Comparison of ENCODE assay signal across 15 mouse cellular contexts in the genomic region with DNA sequence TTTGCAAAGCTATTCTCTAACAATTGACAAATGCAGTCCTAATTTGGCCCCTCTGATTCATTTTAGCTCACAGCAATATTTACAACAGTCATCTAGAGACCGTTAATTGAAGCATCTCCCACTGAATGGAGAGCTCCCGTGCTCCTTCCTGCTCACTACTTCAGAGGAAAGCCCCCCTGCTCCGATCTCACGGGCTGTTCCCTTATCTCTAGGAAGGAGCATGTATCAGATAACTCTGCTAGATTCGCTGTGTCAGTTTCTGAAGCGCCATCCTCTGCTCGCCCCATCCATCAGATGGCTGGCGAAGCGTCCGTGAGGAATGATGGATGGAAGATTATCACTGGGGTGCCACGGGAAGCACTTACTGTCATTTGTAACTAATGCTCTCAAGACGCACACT.
DNase-seq lines count a peak whose midpoint lies in the region; ATAC-seq lines count a peak whose summit lies in the region.
"Had no signal": no experiment of that assay in that cellular context is flagged by ENCODE, and none has a peak within 500 bp of the region (broad histone marks: within the 10 kb centered on the region; RNA-seq: fewer than 3 reads in every experiment).

No protein-coding gene starts in this region.

- no peak overlapping the region for H3K9ac ChIP-seq in heart, embryonic 11.5 days (ENCODE audit: low read depth, low read length)
- H3K9ac ChIP-seq in heart, embryonic 12.5 days = no peak overlapping the region
- peak overlapping the region; percentile 26; the same call in 1 of the 2 replicates for H3K9ac ChIP-seq in neural tube, embryonic 13.5 days
- H3K9ac ChIP-seq in hindbrain, embryonic 16.5 days (ENCODE audit: low read depth, low read length) = no peak overlapping the region

- no peaks in the 10 kb centered on the region for H3K36me3 ChIP-seq in heart, embryonic 11.5 days (ENCODE audit: control insufficient read depth, insufficient read depth, low read length)
- H3K36me3 ChIP-seq in heart, embryonic 12.5 days = no peaks in the 10 kb centered on the region
- no peaks in the 10 kb centered on the region for H3K36me3 ChIP-seq in neural tube, embryonic 13.5 days
- H3K36me3 ChIP-seq in hindbrain, embryonic 16.5 days (ENCODE audit: control insufficient read depth, insufficient read depth, low read length) = no peaks in the 10 kb centered on the region

- 21% methylated on average over 12 of the region's 12 CpGs for WGBS in heart, embryonic 11.5 days (ENCODE audit: insufficient replicate concordance)
- 24% methylated on average over 12 of the region's 12 CpGs for WGBS in heart, embryonic 12.5 days
- 42% methylated on average over 12 of the region's 12 CpGs for WGBS in neural tube, embryonic 13.5 days
- WGBS in hindbrain, embryonic 16.5 days = 36% methylated on average over 12 of the region's 12 CpGs

- ATAC-seq in heart, embryonic 11.5 days (replicated peaks; ENCODE audit: insufficient number of reproducible peaks, low FRiP score, low TSS enrichment) = no peak
- ATAC-seq in heart, embryonic 12.5 days (ENCODE audit: insufficient number of reproducible peaks, low FRiP score) = no peak
- peak; percentile 56; the same call in 1 of the 2 replicates for ATAC-seq in neural tube, embryonic 13.5 days (ENCODE audit: low read depth)
- ATAC-seq in hindbrain, embryonic 16.5 days = peak; percentile 64; the same call in 1 of the 2 replicates

- peak overlapping the region; percentile 24 for H3K4me2 ChIP-seq in heart, embryonic 11.5 days
- no peak overlapping the region for H3K4me2 ChIP-seq in heart, embryonic 12.5 days
- peak overlapping the region; percentile 34 for H3K4me2 ChIP-seq in neural tube, embryonic 13.5 days
- H3K4me2 ChIP-seq in hindbrain, embryonic 16.5 days (ENCODE audit: low read length) = peak overlapping the region; percentile 42

- no peak for DNase-seq in neural tube, embryonic 10.5 days (ENCODE audit: extremely low spot score, low spot score)
- DNase-seq in Muller cell, postnatal 12 days (ENCODE audit: inconsistent ontology term) = no peak
- DNase-seq in cerebellum, postnatal 4 days (ENCODE audit: low spot score in 2 of 2) = no peak
- DNase-seq: adrenal gland, adult 8-10 months; cerebellum, adult 9-11 months; gastrocnemius, postnatal 25 days; heart, postnatal 10 days; kidney, postnatal 36 days; lung, adult 18-20 months; lung, postnatal 14 days had no signal

- H3K9me3 ChIP-seq in heart, embryonic 11.5 days (replicated peaks; ENCODE audit: control insufficient read depth, low read length) = no peaks in the 10 kb centered on the region
- no peaks in the 10 kb centered on the region for H3K9me3 ChIP-seq in heart, embryonic 12.5 days (replicated peaks)
- no peaks in the 10 kb centered on the region for H3K9me3 ChIP-seq in neural tube, embryonic 13.5 days
- no peaks in the 10 kb centered on the region for H3K9me3 ChIP-seq in hindbrain, embryonic 16.5 days (ENCODE audit: control insufficient read depth, low read length)
- H3K9me3 ChIP-seq: forebrain, embryonic 10.5 days had no signal

- no peak overlapping the region for H3K4me3 ChIP-seq in heart, embryonic 11.5 days (ENCODE audit: low read depth, low read length)
- no peak overlapping the region for H3K4me3 ChIP-seq in heart, embryonic 12.5 days
- H3K4me3 ChIP-seq in neural tube, embryonic 13.5 days = no peak overlapping the region
- no peak overlapping the region for H3K4me3 ChIP-seq in hindbrain, embryonic 16.5 days (ENCODE audit: low read length)
- H3K4me3 ChIP-seq: forebrain, embryonic 10.5 days had no signal

- no peak overlapping the region for H3K27ac ChIP-seq in heart, embryonic 11.5 days (ENCODE audit: low read depth, low read length)
- H3K27ac ChIP-seq in heart, embryonic 12.5 days (ENCODE audit: poor library complexity, severe bottlenecking) = no peak overlapping the region
- no peak overlapping the region; the same call in 1 of the 2 replicates for H3K27ac ChIP-seq in neural tube, embryonic 13.5 days (replicated peaks)
- no peak overlapping the region for H3K27ac ChIP-seq in hindbrain, embryonic 16.5 days (ENCODE audit: low read depth, low read length)
- H3K27ac ChIP-seq: forebrain, embryonic 10.5 days had no signal

- peaks cover 11% of the 10 kb centered on the region; the same call in 1 of the 2 replicates for H3K27me3 ChIP-seq in heart, embryonic 11.5 days (ENCODE audit: control insufficient read depth, insufficient read depth, low read length)
- H3K27me3 ChIP-seq in heart, embryonic 12.5 days (replicated peaks) = peaks cover 34% of the 10 kb centered on the region
- H3K27me3 ChIP-seq in neural tube, embryonic 13.5 days = no peaks in the 10 kb centered on the region
- H3K27me3 ChIP-seq in hindbrain, embryonic 16.5 days (replicated peaks; ENCODE audit: control insufficient read depth, insufficient read depth, low read length) = no peaks in the 10 kb centered on the region

- no peaks in the 10 kb centered on the region for H3K4me1 ChIP-seq in heart, embryonic 11.5 days (ENCODE audit: control insufficient read depth, insufficient read depth, low read length)
- H3K4me1 ChIP-seq in heart, embryonic 12.5 days (replicated peaks) = no peaks in the 10 kb centered on the region
- H3K4me1 ChIP-seq in neural tube, embryonic 13.5 days (replicated peaks) = peaks cover 20% of the 10 kb centered on the region
- H3K4me1 ChIP-seq in hindbrain, embryonic 16.5 days (ENCODE audit: control insufficient read depth, insufficient read depth, low read depth, low read length) = peaks cover 4% of the 10 kb centered on the region

Comparison
In these comparisons a context has a peak if more than half of its experiments do, and no peak if none do; other contexts are left out.
1. ATAC-seq: peak in neural tube, embryonic 13.5 days (single experiment) and hindbrain, embryonic 16.5 days (single experiment); none in heart, embryonic 11.5 days (single experiment) and heart, embryonic 12.5 days (single experiment).